Mouse (Mus musculus): ENCODE measurements around the gene Icosl.

- TF ChIP-seq CTCF (IDR thresholded peaks at IDR 0.05 in 2 of 3, conservative IDR thresholded peaks at IDR 0.05 in 1 of 3; ENCODE audit: control insufficient read depth in 1 of 3, insufficient read depth in 1 of 3, low read depth in 2 of 3, low read length in 3 of 3, poor library complexity in 1 of 3, severe bottlenecking in 1 of 3) (no peak), MXI1 (IDR thresholded peaks at IDR 0.05; ENCODE audit: low read depth, low read length) (no peak)
Measured at GRCm38 (mm10) chr10:78090706-78091491, 21.8 kb downstream of the Icosl start.

Measured in MEL (cell line).